In the genomic region with DNA sequence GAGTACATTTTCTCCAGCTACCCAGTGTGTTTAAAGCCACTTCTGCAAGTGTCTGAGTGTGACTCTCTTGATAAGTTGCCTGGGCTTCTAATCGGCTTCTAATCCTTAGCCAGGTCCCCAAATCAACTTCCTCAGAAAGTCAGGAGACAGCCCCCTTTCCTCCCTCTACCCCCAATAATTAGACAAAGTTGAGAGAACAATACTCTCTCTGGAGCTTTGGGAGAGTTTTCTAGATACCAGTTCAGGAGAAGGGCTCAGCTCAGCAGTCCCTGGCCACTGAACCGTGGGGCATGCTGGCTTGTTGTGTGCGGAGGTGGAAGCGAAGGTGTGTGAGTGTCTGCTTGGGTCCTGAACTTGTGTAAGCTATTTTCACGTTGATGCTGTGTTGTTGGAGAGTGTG, we compare ENCODE assay signal across 16 mouse cellular contexts. TPM values are rescaled to one million over a fixed set of nuclear protein-coding genes. Genes with fewer than 3 reads are reported as not detected.
DNase-seq lines count a peak whose midpoint lies in the region; ATAC-seq and TF ChIP-seq lines count a peak whose summit lies in the region.
"Had no signal": no experiment of that assay in that cellular context is flagged by ENCODE, and none has a peak within 500 bp of the region (broad histone marks: within the 10 kb centered on the region; RNA-seq: fewer than 3 reads in every experiment).

No protein-coding gene starts in this region.

- peak overlapping the region; percentile 33 for H3K4me2 ChIP-seq in heart, embryonic 11.5 days
- peak overlapping the region; percentile 55 for H3K4me2 ChIP-seq in limb, embryonic 13.5 days (replicated peaks)
- peak overlapping the region; percentile 68 for H3K4me2 ChIP-seq in liver, embryonic 14.5 days (ENCODE audit: low read depth)

- TF ChIP-seq CTCF in bone marrow, adult 2 months (IDR thresholded peaks at IDR 0.05; ENCODE audit: control insufficient read depth, insufficient read depth, low read length), result no peak
- no peak for TF ChIP-seq CTCF in liver, embryonic 14.5 days (IDR thresholded peaks at IDR 0.05; ENCODE audit: low read depth)

- no peak overlapping the region for H3K27ac ChIP-seq in heart, embryonic 11.5 days (ENCODE audit: low read depth, low read length)
- no peak overlapping the region; the same call in 1 of the 2 replicates for H3K27ac ChIP-seq in limb, embryonic 13.5 days
- H3K27ac ChIP-seq in limb, embryonic 10.5 days, result no peak overlapping the region
- peak overlapping the region; percentile 91 for H3K27ac ChIP-seq in bone marrow, adult 2 months (ENCODE audit: control insufficient read depth, insufficient read depth, low read depth, low read length, poor library complexity)
- peak overlapping the region; percentile 77 for H3K27ac ChIP-seq in liver, embryonic 14.5 days
- H3K27ac ChIP-seq: hindbrain, postnatal 0 days; macrophage had no signal

- ATAC-seq in heart, embryonic 11.5 days (replicated peaks; ENCODE audit: insufficient number of reproducible peaks, low FRiP score, low TSS enrichment), result no peak
- no peak for ATAC-seq in limb, embryonic 13.5 days (ENCODE audit: low FRiP score, low read depth)
- ATAC-seq in liver, embryonic 14.5 days (ENCODE audit: insufficient read depth), result no peak
- ATAC-seq: hindbrain, postnatal 0 days had no signal

- DNase-seq in heart, postnatal 10 days, result no peak
- DNase-seq in limb, embryonic 10.5 days (ENCODE audit: low spot score), result no peak
- no peak for DNase-seq in liver, embryonic 14.5 days (ENCODE audit: low read depth in 3 of 3, low spot score in 3 of 3)
- DNase-seq in adrenal gland, adult 8-10 months, result no peak
- DNase-seq in ovary, postnatal 10 days (ENCODE audit: low spot score), result no peak
- DNase-seq: adrenal gland, postnatal 36 days; cerebellum, adult 9-11 months; right cerebral cortex, adult 18-20 months had no signal

- H3K4me3 ChIP-seq in heart, embryonic 11.5 days (ENCODE audit: low read depth, low read length), result no peak overlapping the region
- H3K4me3 ChIP-seq in limb, embryonic 13.5 days, result peak overlapping the region; percentile 28
- no peak overlapping the region for H3K4me3 ChIP-seq in limb, embryonic 10.5 days
- H3K4me3 ChIP-seq in bone marrow, adult 2 months (replicated peaks; ENCODE audit: control insufficient read depth, low read depth, low read length), result peak overlapping the region; percentile 92
- H3K4me3 ChIP-seq in liver, embryonic 14.5 days (ENCODE audit: insufficient read depth in 1 of 2, low read depth in 2 of 2, low read length in 2 of 2), result peak overlapping the region; percentile 46 to 50

- H3K27me3 ChIP-seq in heart, embryonic 11.5 days (ENCODE audit: control insufficient read depth, insufficient read depth, low read length), result peaks cover 10% of the 10 kb centered on the region
- H3K27me3 ChIP-seq in limb, embryonic 13.5 days, result peaks cover 3% of the 10 kb centered on the region; the same call in 1 of the 2 replicates
- no peaks in the 10 kb centered on the region for H3K27me3 ChIP-seq in limb, embryonic 10.5 days (ENCODE audit: low read depth, poor library complexity, severe bottlenecking)
- H3K27me3 ChIP-seq in liver, embryonic 14.5 days (ENCODE audit: control insufficient read depth, insufficient read depth, low read length), result no peaks in the 10 kb centered on the region

- no peak for TF ChIP-seq POLR2A in bone marrow, adult 2 months (IDR thresholded peaks at IDR 0.05; ENCODE audit: borderline replicate concordance, control insufficient read depth, low read depth, low read length)

- WGBS in heart, embryonic 11.5 days (ENCODE audit: insufficient replicate concordance), result 62% methylated on average over 5 of the region's 5 CpGs
- WGBS in limb, embryonic 13.5 days, result 76% methylated on average over 5 of the region's 5 CpGs
- WGBS in limb, embryonic 10.5 days, result 86% methylated on average over 5 of the region's 5 CpGs
- WGBS in bone marrow, adult 2 months, result 51% methylated on average over 5 of the region's 5 CpGs
- 28% methylated on average over 5 of the region's 5 CpGs for WGBS in liver, embryonic 14.5 days (ENCODE audit: insufficient replicate concordance)

- no peaks in the 10 kb centered on the region for H3K9me3 ChIP-seq in heart, embryonic 11.5 days (replicated peaks; ENCODE audit: control insufficient read depth, low read length)
- no peaks in the 10 kb centered on the region for H3K9me3 ChIP-seq in limb, embryonic 13.5 days
- H3K9me3 ChIP-seq in limb, embryonic 10.5 days (replicated peaks), result no peaks in the 10 kb centered on the region
- no peaks in the 10 kb centered on the region for H3K9me3 ChIP-seq in liver, embryonic 14.5 days (ENCODE audit: control insufficient read depth, low read length)

- intact Hi-C loops in heart, postnatal 10 days (cut with DNase I), result no loop called here

- peak; percentile 36 for TF ChIP-seq EP300 in liver, embryonic 14.5 days (IDR thresholded peaks at IDR 0.05; ENCODE audit: low read depth)

- no peaks in the 10 kb centered on the region for H3K36me3 ChIP-seq in heart, embryonic 11.5 days (ENCODE audit: control insufficient read depth, insufficient read depth, low read length)
- H3K36me3 ChIP-seq in limb, embryonic 13.5 days, result no peaks in the 10 kb centered on the region
- no peaks in the 10 kb centered on the region for H3K36me3 ChIP-seq in limb, embryonic 10.5 days
- H3K36me3 ChIP-seq in liver, embryonic 14.5 days (replicated peaks; ENCODE audit: control insufficient read depth, insufficient read depth, low read depth), result no peaks in the 10 kb centered on the region

- peaks cover 42% of the 10 kb centered on the region for H3K4me1 ChIP-seq in heart, embryonic 11.5 days (ENCODE audit: control insufficient read depth, insufficient read depth, low read length)
- peaks cover 88% of the 10 kb centered on the region for H3K4me1 ChIP-seq in limb, embryonic 13.5 days
- H3K4me1 ChIP-seq in limb, embryonic 10.5 days, result peaks cover 46% of the 10 kb centered on the region
- H3K4me1 ChIP-seq in bone marrow, adult 2 months (ENCODE audit: control insufficient read depth, insufficient read depth, low read length), result no peaks in the 10 kb centered on the region; the same call in 1 of the 2 replicates
- H3K4me1 ChIP-seq in liver, embryonic 14.5 days (replicated peaks; ENCODE audit: control insufficient read depth in 2 of 2, insufficient read depth in 2 of 2, low read length in 1 of 2), result peaks cover 57 to 70% of the 10 kb centered on the region in 2 experiments

- no peak overlapping the region for H3K9ac ChIP-seq in heart, embryonic 11.5 days (ENCODE audit: low read depth, low read length)
- H3K9ac ChIP-seq in limb, embryonic 13.5 days, result no peak overlapping the region
- H3K9ac ChIP-seq in liver, embryonic 14.5 days (replicated peaks), result peak overlapping the region; percentile 76

RNA-seq across cellular contexts. Expression of gene Aqp1, which starts 1.0 kb away (rescaled TPM):
- 2.1 and 3.7 TPM in 2 replicates for polyA plus RNA-seq in heart, embryonic 11.5 days (2014; fragmentation: Nextera tagmentation; extraction: Ambion mirVana)
- 100 to 1,000 TPM; 195 to 252 TPM for total RNA-seq in heart, postnatal 10 days (2021)
- 33.9 and 36.0 TPM in 2 replicates for polyA plus RNA-seq in limb, embryonic 13.5 days (2015; fragmentation: Nextera tagmentation; extraction: Ambion mirVana)
- 0.94 and 1.1 TPM in 2 replicates for polyA plus RNA-seq in limb, embryonic 10.5 days (2016; fragmentation: Nextera tagmentation; extraction: Ambion mirVana)
- polyA plus RNA-seq in bone marrow, adult 2 months (2011; ENCODE audit: insufficient read depth, insufficient read length, low replicate concordance, missing spikeins), result 226 and 325 TPM in 2 replicates
- polyA plus RNA-seq in liver, embryonic 14.5 days (2012; rRNA removed), result 58.3 and 59.3 TPM in 2 replicates
- polyA plus RNA-seq in liver, embryonic 14.5 days (2014; fragmentation: Nextera tagmentation; extraction: Ambion mirVana), result 13.2 and 15.1 TPM in 2 replicates
- total RNA-seq in adrenal gland, adult 8-10 months (2022), result 10 to 100 TPM; 38.4 to 78.8 (median 49.7) TPM
- polyA plus RNA-seq: macrophage had no signal

RNA-seq across cellular contexts. Expression of gene Ghrhr, which starts 38.9 kb away (rescaled TPM):
- not detected in 2 replicates for polyA plus RNA-seq in heart, embryonic 11.5 days (2014; fragmentation: Nextera tagmentation; extraction: Ambion mirVana)
- total RNA-seq in heart, postnatal 10 days (2021), result not detected
- not detected in 2 replicates for polyA plus RNA-seq in limb, embryonic 13.5 days (2015; fragmentation: Nextera tagmentation; extraction: Ambion mirVana)
- polyA plus RNA-seq in limb, embryonic 10.5 days (2016; fragmentation: Nextera tagmentation; extraction: Ambion mirVana), result not detected in 2 replicates
- polyA plus RNA-seq in bone marrow, adult 2 months (2011; ENCODE audit: insufficient read depth, insufficient read length, low replicate concordance, missing spikeins), result not detected in 2 replicates
- polyA plus RNA-seq in liver, embryonic 14.5 days (2012; rRNA removed), result 0.02 and 0.03 TPM in 2 replicates
- not detected in 2 replicates for polyA plus RNA-seq in liver, embryonic 14.5 days (2014; fragmentation: Nextera tagmentation; extraction: Ambion mirVana)
- not detected for total RNA-seq in adrenal gland, adult 8-10 months (2022)
- total RNA-seq: adrenal gland, postnatal 36 days; gastrocnemius, adult 8-10 months; hindbrain, postnatal 0 days; layer of hippocampus, postnatal 25 days had no signal
- polyA plus RNA-seq: hindbrain, postnatal 0 days; macrophage; neural tube, embryonic 11.5 days had no signal

Comparison
In these comparisons a context has a peak if more than half of its experiments do, and no peak if none do; other contexts are left out.
1. H3K4me3 ChIP-seq: peak in limb, embryonic 13.5 days (single experiment), bone marrow, adult 2 months (single experiment) and liver, embryonic 14.5 days (2 of 2); none in heart, embryonic 11.5 days (single experiment) and limb, embryonic 10.5 days (single experiment).
2. H3K27ac ChIP-seq: peak in bone marrow, adult 2 months (single experiment) and liver, embryonic 14.5 days (single experiment); none in heart, embryonic 11.5 days (single experiment), limb, embryonic 13.5 days (single experiment) and limb, embryonic 10.5 days (single experiment).
3. Peak in every context shown above with its lines, with median percentiles within 50 percentile points of each other: H3K4me2 ChIP-seq.